Mouse (Mus musculus): ENCODE measurements around the gene Spem1. TPM values are rescaled to one million over a fixed set of nuclear protein-coding genes. Genes with fewer than 3 reads are reported as not detected.
A peak's percentile ranks its signal among the peaks of the same experiment; 100 is the strongest.

Gene Spem1
- total RNA-seq, 2 experiments from 2014 or later: not detected

DNA sequence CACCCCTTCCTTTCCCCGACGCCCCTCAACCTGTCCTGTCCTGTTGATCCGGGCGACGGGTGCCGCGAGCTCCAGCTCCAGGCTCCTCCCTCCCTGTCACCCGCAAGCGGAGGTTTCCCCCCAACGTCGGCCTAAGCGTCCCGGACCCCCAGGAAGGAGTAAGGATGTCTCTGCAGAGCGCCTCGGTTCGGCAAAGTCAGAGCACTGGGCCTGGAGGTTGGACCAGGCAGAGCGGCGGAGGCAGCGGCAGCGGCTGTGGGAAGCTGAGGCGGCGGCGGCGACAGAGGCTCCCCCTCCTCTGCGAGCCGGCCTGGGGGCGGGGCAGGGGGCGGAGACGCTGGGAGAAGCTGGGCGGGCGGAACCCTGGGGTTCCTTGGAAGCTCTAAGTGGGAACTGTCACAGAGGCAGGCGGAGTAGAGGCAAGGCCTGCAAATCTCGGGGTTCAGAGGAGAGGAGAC is 19.3 kb downstream of the Spem1 start:
- peak; percentile 92 for DNase-seq
- intact Hi-C loops (cut with DNase I): loop anchor here (2.0 to 5.0 kb wide), 5 partner anchors 32 to 120 kb away; partner anchors contain the start of genes Polr2a and Senp3

DNA sequence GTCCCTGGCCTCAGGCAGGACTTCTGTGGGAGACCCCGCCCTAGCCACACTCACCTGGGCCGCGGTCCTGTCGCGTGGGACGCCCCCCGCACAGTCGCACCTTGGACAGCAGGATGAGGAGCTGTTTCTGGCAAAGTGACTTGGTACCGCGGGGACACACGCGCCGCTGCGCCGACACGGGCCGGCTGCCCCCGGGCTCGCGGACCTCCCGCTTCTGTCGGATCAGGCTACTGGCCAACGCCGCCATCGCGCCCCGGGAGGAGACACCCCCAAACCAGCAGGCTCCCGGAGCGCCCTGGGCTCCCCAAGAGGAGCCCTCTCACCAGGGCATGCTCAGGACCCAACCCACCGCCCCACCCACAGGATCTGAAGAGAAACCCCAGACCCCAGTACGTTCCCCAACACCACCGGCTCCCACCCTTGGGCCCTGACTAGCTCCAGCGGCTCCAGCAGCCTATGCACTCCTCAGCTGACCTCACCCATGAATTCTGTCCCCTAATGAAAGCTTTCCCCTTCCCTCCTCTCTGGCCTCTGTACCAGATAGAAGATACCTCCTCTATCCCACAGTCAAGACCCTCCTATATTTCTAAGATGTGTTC is 20.5 kb downstream of the Spem1 start, which contains the start of gene Fgf11:
Gene Fgf11 (minus strand): TSS at position 479 of the 599 bp plus-strand sequence.
- intact Hi-C loops (cut with DNase I): loop anchor here (5.0 kb wide), 1 partner anchor 119 kb away; the partner anchor contains the start of gene Senp3
- no peak for DNase-seq

DNA sequence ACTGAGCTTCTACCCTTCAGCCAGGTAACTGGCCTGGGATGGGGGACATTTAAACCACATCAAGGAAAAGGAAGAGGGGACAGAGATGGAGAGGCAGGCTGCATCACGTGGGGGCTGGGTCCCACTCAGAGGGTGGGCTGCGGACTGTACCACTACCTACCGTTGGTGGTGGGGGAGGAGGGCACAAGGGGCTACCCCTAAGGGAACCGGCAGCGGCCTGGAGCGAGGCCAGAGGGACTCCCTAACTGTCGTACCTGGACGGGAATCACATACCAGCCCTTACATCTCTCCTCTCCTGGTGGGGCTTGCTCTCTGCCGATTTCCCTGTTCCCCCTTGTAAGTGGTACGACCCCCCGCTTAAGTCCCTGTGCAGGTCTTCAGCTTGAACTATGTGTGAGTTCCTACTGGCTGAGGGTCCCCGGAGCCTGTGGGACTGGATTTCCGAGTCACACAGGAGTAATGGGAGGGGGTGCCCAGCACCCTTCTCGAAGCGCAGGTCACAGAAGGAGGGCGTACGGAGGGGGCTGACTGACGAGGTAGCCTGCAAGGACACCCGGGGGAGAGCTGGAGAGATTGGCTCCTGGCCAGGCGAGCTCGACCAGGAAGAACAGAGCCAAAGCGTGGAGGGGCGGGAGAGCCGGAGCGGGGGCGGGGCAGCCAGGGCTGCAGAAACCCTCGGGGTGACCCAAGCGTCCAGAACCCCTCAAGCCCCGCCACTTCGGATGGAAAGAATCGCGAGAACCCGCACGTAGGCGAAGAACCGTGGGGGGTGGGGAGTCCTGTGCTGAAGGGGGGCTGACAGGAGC is 21.4 kb downstream of the Spem1 start:
- intact Hi-C loops (cut with DNase I): loop anchor here (5.0 kb wide), 1 partner anchor 118 kb away; the partner anchor contains the start of gene Senp3
- peak; percentile 47 to 48 for DNase-seq

DNA sequence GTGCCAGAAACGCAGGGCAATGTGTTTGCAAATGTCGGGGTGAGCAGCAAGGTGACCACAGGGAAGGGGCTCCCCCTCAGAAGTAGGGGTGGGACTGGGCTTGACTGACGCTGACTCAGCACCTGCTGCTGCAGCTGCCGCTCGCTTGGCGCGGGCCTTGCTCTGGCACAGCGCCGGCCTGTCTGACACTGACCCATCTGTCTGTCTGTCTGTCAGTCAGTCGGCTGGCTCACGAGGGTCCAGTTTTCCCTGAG is 21.9 kb downstream of the Spem1 start:
- intact Hi-C loops (cut with DNase I): loop anchor here (5.0 kb wide), 1 partner anchor 118 kb away; the partner anchor contains the start of gene Senp3
- no peak for DNase-seq

DNA sequence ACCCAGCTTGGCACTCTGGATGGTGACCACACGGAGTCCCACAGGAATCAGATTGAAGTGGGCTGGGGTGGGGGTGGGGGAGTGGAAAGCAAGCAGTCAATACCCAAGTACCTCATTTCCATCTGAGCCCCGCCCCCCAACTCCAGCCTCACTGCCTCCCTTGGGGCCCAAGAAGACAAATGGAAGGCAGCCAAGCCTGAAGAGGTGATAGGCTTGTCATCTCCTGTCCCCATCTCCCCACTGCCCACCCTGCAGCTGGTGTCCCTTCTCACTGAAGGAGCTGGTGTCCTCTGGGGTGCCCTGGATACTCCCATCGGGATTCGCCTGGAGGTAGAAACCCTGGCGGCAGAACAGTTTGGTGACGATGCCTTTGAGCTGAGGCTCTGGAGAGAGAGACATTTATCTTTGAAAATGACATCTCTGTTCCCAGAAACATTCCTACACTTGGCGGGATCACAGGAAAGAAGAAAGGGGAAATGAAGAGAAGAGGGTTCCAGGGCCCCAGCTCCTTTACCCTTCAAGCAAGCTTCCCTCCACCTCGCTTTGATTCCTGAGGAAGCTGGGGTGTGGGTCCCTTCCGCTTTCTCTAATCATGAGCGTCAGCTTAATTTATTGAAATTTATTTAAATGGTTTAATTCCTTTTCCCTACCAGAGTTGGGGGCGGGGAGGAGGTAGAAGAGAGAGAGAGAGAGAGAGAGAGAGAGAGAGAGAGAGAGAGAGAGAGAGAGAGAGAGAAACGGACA is 22.4 kb downstream of the Spem1 start:
- DNase-seq: no peak
- intact Hi-C loops (cut with DNase I): loop anchor here (5.0 kb wide), 1 partner anchor 117 kb away; the partner anchor contains the start of gene Senp3

DNA sequence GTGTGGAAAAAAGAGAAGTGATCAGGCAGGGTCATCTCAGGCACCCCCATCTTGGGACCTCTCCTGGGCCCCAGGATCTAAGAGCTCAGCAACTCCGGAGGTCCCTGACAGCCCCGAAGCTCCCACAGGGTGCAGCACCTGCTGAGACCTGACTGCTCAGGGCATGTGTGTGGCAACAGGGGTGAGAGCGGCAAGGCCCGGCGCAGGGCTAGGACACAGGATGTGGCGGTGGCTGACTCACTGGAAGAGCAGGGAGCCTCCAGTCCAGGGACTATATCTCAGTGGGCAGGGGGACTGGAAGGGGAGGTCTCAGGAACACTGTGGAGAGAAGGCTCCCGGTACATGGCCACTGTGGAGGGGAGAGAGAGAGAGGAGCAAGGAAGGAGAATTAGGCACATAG is 24.1 kb downstream of the Spem1 start:
- intact Hi-C loops (cut with DNase I): no loop called here
- DNase-seq: no peak

DNA sequence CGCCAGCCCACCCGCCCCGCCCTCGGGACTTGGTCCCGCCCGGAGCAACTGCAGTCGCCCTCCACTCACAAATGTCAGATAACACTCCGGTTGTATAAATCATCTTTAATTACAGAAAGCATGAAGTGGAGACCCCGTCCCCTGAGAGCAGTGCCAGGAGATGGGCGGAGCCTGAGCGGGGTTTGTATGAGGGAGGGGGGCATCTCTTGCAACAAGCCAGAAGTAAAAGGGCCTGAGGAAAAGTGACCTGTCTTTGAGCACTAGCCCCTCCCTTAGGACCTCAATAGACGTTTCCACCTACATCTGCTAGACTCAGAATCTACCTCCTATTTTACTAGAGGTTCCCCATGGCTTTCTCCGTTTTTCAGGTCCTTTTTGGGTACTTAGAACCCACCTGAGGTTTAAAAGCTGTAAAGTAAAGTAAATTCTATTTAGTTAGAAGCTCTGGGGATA is 26.0 kb downstream of the Spem1 start:
- no peak for DNase-seq
- intact Hi-C loops (cut with DNase I): loop anchor here (2.0 kb wide), 1 partner anchor 29 kb away; no protein-coding TSS in a partner anchor

DNA sequence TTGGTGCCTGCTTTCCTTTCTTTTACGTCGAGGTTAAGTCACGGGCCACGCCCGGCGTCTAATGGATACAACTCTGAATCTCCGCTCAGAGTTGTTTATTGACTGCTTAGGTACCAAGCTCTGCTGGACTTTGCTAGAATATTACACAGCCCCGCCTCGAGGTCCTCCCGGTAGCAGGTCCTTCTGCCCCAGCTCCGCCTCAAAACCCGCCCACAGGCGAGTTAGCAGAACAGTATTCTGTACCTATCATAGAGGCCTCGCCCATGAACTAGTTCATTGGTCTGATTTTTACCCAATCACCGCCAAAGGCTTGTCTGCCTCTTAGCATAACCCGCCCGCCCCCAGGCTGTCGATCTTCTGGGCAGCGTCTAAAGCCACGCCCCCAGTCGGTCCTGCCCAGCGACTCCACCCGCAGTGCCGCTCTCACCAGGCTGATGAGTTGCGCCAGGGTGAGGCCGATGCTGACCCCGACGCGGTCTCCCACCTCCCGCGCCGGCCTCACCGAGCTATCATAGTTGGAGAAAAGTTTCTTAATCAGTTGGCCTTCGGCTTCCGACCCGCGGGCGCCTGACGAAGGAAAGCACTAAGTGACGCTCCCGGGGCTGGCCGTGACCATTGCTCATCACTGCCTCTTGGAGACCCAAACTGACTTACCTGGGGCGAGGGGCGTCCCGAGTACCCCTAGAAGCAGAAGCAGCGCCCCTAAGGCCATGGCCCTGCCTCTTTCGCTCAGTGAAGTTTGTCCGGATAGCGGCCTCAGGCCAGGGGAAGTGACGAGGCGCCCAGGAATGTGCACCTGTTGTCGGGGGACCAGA is 26.6 kb downstream of the Spem1 start, which contains the start of gene Chrnb1:
Gene Chrnb1 (minus strand): TSS at position 776 of the 815 bp plus-strand sequence.
- peak; percentile 91 to 92 for DNase-seq
- intact Hi-C loops (cut with DNase I): loop anchor here (2.0 kb wide), 1 partner anchor 29 kb away; no protein-coding TSS in a partner anchor

DNA sequence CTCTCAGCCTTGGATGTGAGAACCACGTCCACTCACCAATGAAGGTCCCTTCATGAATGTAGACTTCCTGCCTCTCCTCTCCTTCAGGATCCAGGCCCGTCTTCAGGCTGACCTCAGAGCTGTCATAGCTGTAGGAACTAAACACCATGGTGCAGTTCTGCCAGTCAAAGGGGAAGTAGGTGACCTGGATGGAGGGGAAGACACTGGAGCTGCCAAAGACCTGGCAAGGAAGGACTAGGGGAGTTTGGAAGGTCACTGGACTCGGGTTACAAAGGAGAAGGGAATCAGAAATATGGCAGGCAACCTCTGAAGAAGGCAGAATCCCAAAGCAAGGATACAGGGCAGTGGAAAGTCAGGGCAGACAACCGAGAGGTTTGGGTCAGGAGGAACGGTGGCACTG is 28.6 kb downstream of the Spem1 start:
- no peak for DNase-seq
- intact Hi-C loops (cut with DNase I): no loop called here

DNA sequence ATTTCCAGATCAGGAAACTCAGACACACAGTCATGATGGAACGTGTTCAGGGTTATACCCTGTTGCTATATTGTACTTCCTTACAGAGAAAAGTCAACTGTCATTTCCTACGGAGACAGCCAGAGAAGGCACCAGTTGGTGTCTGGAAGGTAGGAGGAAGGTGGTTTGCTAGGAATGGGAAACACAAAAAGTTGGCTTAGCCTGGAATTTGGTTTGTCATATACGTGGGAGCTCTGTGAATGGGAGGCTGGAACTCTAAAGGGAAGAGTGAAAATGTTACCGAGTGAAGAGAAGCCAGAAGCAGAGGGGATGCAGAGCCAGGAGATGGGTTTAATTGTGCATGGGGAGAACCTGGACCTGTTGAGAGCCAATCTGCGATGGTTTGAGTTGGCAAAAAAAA is 30.6 kb downstream of the Spem1 start:
- DNase-seq: no peak
- intact Hi-C loops (cut with DNase I): no loop called here

DNA sequence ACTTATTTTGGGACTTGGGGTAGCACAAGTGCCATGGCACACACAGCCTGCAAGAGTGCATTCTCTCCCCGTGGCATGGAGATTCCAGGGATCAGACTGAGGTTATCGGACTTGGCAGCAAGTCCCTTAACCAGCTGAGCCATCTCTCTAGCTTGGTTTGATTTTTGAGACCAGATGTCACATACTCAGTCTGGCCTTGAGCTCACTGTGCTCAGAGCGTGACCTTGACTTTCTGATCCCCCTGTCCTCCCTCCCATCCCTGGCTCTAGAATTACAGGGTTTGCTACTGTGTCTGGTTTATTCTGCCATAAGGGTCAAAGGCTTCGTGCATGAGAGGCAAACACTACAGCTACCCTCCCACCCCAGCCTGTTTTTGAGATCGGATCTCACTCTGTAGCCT is 32.5 kb downstream of the Spem1 start:
- intact Hi-C loops (cut with DNase I): no loop called here
- no peak for DNase-seq

DNA sequence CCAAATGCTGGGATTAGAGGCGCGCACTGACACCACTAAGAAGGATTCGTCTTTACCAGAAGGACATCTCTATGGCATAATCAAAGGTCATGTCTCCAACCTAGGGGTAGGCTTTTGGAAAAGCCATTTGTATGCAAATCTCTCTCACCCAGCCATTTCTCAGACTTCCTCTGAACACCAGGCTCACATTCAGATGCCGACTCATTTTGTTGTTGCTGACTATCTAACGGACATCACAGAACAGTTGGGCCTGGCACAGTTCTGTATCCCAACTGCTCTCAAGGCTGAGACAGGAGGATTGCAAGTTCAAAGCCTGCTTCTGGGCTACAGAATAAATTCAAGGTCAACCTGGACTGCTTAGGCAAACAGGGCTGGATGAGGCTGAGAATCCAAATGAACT is 34.7 kb downstream of the Spem1 start:
- no peak for DNase-seq
- intact Hi-C loops (cut with DNase I): no loop called here

DNA sequence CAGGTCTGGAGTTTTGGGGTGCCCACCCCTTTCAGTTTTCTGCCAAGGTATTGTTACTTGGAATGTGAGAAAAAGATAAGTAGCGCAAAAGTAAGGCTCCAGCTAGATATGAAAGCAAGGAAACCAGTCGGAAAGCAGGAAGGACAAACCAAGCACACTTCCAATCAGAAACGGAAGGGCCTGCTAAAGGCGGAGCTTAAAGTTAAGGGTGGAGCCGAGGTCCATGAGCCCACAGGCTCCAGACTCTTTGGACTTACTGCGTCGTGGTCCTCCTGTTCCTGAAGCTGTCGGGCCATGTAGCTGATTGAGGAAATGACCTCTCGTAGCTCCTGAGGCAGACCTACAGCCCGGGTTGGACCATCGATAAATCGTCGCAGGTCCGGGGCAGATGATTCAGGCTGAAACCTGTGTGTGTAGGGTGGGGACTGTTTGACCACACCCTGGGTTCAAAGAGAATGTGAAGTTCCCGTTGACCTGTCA is 37.1 kb downstream of the Spem1 start:
- peak; percentile 63 for DNase-seq
- intact Hi-C loops (cut with DNase I): loop anchor here (2.0 kb wide), 1 partner anchor 18 kb away; no protein-coding TSS in a partner anchor

DNA sequence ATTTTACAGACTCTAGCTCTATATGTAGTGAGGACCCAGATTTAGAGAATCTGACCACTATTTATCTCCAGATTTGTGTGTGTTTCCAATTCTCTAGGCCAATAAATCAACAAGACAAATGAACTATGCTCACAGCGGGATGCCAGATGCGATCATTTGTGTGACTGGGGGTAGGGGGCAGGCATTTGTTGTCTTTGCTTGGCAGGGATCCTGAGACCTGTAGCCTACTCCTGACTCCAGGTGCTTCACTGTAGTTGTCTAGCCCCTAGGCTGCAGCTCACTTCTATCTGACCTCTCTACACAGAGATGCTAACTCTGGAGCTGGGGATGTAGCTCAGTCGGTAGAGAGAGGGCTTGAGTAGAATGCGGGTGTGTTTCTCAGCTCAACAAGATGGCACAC is 40.2 kb downstream of the Spem1 start:
- DNase-seq: no peak
- intact Hi-C loops (cut with DNase I): no loop called here

DNA sequence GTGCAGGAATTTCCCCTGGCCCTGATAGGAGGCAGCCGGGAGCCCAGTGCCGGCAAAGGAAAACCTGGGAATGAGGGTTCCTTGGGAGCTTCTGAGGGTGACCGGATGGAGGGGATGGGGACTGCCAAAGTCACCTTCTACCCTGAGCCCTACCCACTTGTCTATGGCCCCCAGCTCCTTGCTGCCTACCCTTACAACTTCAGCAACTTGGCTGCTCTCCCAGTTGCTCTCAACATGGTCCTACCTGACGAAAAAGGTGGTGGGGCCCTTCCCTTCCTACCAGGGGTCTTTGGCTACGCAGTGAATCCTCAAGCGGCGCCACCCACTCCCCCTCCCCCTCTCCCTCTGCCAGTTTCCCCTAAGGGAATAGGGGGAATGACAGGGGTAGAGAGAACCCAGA is 43.0 kb downstream of the Spem1 start:
- intact Hi-C loops (cut with DNase I): no loop called here
- no peak for DNase-seq

DNA sequence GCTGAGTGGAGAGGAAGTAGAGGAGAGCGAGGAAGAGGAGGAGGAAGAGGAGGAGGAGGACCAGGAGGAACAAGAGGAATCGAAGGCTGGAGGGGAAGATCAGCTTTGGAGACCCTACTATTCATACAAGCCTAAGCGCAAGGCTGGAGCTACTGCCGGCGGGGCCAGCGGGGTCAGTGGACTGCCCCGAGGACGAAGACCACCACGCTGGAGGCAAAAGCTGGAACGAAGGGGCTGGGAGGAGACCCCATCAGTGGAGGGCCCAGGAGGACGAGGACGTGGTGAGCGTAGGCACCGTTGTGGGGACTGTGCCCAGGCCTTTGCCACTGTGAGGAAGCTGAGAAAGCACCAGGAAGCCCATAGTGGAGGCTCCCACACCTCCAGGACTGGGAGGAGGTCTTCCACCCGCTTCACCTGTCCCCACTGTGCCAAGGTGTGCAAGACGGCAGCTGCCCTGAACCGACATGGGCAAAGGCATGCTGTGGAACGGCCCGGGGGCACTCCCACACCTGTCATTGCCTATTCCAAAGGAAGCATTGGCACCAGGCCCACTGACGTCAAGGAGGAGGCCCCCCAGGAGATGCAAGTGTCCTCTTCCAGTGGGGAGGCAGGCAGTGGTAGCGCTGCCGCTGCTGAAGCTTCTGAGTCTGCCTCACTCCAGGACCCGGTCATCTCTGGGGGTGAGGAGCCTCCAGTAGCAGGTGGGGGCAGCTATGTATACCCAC is 43.6 kb downstream of the Spem1 start:
- DNase-seq: no peak
- intact Hi-C loops (cut with DNase I): no loop called here

DNA sequence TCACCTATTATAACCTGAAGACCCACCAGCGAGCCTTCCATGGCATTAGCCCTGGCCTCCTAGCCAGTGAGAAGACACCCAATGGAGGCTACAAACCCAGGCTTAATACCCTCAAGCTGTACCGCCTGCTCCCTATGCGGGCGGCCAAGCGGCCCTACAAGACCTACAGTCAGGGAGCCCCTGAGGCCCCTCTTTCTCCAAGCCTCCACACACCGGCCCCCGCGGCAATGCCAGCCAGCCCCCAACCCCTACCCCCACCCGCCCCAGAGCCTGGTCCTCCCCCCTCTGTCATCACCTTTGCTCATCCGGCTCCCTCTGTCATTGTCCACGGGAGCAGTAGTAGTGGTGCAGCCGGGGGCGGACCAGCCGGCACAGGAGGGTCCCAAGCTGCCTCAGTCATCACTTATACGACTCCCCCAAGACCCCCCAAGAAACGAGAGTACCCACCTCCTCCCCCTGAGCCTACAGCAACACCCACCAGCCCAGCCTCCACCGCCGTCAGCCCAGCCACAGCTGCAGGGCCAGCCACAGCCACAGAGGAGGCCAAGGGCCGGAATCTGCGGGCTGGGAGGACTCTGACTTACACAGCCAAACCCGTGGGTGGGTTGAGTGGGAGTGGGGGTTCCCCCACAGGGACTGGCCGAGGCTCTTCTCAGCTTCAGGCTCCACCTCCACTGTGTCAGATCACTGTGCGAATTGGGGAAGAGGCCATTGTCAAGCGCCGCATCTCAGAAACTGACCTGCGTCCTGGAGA is 44.3 kb downstream of the Spem1 start:
- intact Hi-C loops (cut with DNase I): no loop called here
- no peak for DNase-seq

DNA sequence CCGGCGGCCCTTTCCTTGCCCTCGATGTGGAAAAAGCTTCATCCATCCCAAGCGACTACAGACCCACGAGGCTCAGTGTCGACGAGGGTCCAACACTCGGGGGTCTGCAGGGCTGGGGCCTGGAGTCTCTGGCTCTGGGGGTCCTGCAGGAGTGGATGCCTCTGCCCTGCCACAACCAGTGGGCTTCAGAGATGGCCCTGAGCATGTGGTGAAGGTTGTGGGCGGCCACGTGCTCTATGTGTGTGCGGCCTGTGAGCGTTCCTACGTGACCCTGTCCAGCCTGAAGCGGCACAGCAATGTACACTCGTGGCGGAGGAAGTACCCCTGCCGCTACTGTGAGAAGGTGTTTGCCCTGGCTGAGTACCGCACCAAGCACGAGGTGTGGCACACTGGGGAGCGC is 45.5 kb downstream of the Spem1 start:
- DNase-seq: no peak
- intact Hi-C loops (cut with DNase I): no loop called here

DNA sequence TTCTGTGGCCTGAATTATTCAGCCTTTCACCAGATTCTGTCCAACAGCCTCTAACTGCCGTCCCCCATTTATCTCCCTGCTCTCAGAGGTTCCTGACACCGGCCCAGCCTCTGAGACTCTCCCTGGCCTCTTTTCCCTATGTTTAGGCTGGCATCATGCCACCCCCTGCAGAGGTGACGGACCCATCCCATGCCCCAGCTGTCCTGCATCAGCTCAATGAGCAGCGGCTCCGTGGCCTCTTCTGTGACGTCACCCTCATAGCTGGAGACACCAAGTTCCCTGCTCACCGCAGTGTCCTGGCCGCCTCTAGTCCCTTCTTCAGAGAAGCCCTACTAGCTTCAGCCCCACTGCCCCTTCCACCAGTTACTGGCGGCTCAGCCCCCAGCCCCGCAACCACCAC is 46.3 kb downstream of the Spem1 start:
- intact Hi-C loops (cut with DNase I): no loop called here
- DNase-seq: no peak

Measured in heart, postnatal 36 days (tissue).